Mouse (Mus musculus) spleen, postnatal 36 days (tissue): Measurements from ENCODE around the gene Olfr393.

Source experiments
- DNase-seq, 2 experiments: peaks; one replicate each; pipeline ENCODE4 v3.0.0; 2022; ENCODE audit warnings: low spot score in 2 of 2, mixed read lengths in 1 of 2

The Olfr393 gene

GRCm38 (mm10) chr11:73851354-73851753 lies at the start of gene Olfr393:
Gene Olfr393, minus strand, starts transcription at chr11:73851454.
- no peak for DNase-seq

- no peak for DNase-seq
These were observed 39.4 kb upstream of the Olfr393 start, which contains the start of gene Olfr394 for GRCm38 (mm10) chr11:73890671-73891070. Gene Olfr394, minus strand, starts transcription at chr11:73890771.

GRCm38 (mm10) chr11:73816949-73817348 lies 34.3 kb downstream of the Olfr393 start, which contains the start of gene Olfr392:
Gene Olfr392, minus strand, starts transcription at chr11:73817049.
- DNase-seq = no peak

- no peak for DNase-seq
These were observed 48.3 kb downstream of the Olfr393 start, which contains the start of gene Olfr391-ps for GRCm38 (mm10) chr11:73802952-73803351. Gene Olfr391-ps, minus strand, starts transcription at chr11:73803052.
